Comparison of ENCODE assay signal across 9 mouse cellular contexts in the genomic region with DNA sequence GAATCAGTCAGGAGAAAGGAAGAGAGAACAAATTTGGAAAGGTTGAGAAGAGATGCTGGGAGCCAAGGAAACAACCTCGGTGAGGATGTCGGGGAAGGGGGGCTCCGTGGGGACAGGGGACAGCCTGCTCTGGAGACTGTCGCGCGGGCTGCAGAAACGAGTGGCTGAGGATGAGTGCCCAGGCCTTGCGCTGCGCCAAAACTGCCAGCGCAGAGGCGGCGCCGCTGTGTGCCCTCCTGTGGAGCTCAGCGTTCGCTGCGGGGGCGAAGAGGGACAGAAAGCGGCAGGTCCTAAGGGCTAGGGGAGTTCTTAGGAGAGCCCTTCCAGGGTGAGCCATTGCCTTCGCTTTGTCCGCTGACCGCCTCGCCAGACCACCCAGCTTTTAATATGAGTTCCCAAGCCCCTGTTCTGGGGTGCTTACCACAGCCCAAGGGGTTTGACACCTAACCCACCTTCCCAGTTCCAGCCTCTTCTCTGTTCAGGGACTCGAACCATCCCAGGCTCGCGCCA. TPM values are rescaled to one million over a fixed set of nuclear protein-coding genes. Genes with fewer than 3 reads are reported as not detected.
DNase-seq lines count a peak whose midpoint lies in the region; ATAC-seq lines count a peak whose summit lies in the region.
"Had no signal": no experiment of that assay in that cellular context is flagged by ENCODE, and none has a peak within 500 bp of the region (broad histone marks: within the 10 kb centered on the region; RNA-seq: fewer than 3 reads in every experiment).

No protein-coding gene starts in this region.

- ATAC-seq in forebrain, embryonic 15.5 days (replicated peaks), result peak; percentile 21; the same call in 1 of the 2 replicates
- peak; percentile 45 for ATAC-seq in neural tube, embryonic 13.5 days (ENCODE audit: low read depth)

- H3K9me3 ChIP-seq in forebrain, embryonic 15.5 days, result no peaks in the 10 kb centered on the region
- H3K9me3 ChIP-seq in neural tube, embryonic 13.5 days, result no peaks in the 10 kb centered on the region

- intact Hi-C loops in left cerebral cortex, postnatal 14 days (cut with DNase I), result loop anchor here (5.0 to 10.0 kb wide), 2 partner anchors 219 to 1042 kb away; no protein-coding TSS in a partner anchor

- 1% methylated on average over 25 of the region's 25 CpGs for WGBS in forebrain, embryonic 15.5 days
- WGBS in neural tube, embryonic 13.5 days, result under 1% methylated on average over 25 of the region's 25 CpGs

- peak; percentile 47 to 55 for DNase-seq in layer of hippocampus, postnatal 10 days (ENCODE audit: low spot score in 2 of 2)
- DNase-seq in layer of hippocampus, postnatal 36 days, result no peak
- DNase-seq in adrenal gland, postnatal 25 days, result peak; percentile 37
- peak; percentile 47 to 54 for DNase-seq in left cerebral cortex, postnatal 14 days (ENCODE audit: low spot score in 2 of 2)
- no peak for DNase-seq in urinary bladder, postnatal 4 days (ENCODE audit: low spot score in 2 of 2)
- DNase-seq in cerebellum, adult 11 months, result no peak

- no peaks in the 10 kb centered on the region for H3K36me3 ChIP-seq in forebrain, embryonic 15.5 days
- H3K36me3 ChIP-seq in neural tube, embryonic 13.5 days, result no peaks in the 10 kb centered on the region

- peak overlapping the region; percentile 42; the same call in 1 of the 2 replicates for H3K27ac ChIP-seq in forebrain, embryonic 15.5 days (replicated peaks)
- H3K27ac ChIP-seq in neural tube, embryonic 13.5 days (replicated peaks), result no peak overlapping the region

- peak overlapping the region; percentile 96 for H3K4me2 ChIP-seq in forebrain, embryonic 15.5 days (replicated peaks)
- H3K4me2 ChIP-seq in neural tube, embryonic 13.5 days, result peak overlapping the region; percentile 97

- H3K9ac ChIP-seq in forebrain, embryonic 15.5 days (replicated peaks), result peak overlapping the region; percentile 62
- peak overlapping the region; percentile 74 for H3K9ac ChIP-seq in neural tube, embryonic 13.5 days

- peak overlapping the region; percentile 63 for H3K4me3 ChIP-seq in forebrain, embryonic 15.5 days
- peak overlapping the region; percentile 62 for H3K4me3 ChIP-seq in neural tube, embryonic 13.5 days

- peaks cover 38% of the 10 kb centered on the region for H3K4me1 ChIP-seq in forebrain, embryonic 15.5 days
- peaks cover 31% of the 10 kb centered on the region for H3K4me1 ChIP-seq in neural tube, embryonic 13.5 days (replicated peaks)

- H3K27me3 ChIP-seq in forebrain, embryonic 15.5 days, result peaks cover 28% of the 10 kb centered on the region
- peaks cover 71% of the 10 kb centered on the region for H3K27me3 ChIP-seq in neural tube, embryonic 13.5 days

RNA-seq across cellular contexts. Expression of gene Shisa9, which starts 0.8 kb away (rescaled TPM):
- total RNA-seq in layer of hippocampus, postnatal 10 days (2021), result 10 to 100 TPM; 40.7 to 47.8 TPM
- 10 to 100 TPM; 51.9 to 57.4 TPM for total RNA-seq in layer of hippocampus, postnatal 36 days (2021)
- total RNA-seq in adrenal gland, postnatal 25 days (2021), result 2.0 and 4.0 TPM in 2 replicates
- 5.6 and 6.7 TPM in 2 replicates for polyA plus RNA-seq in forebrain, embryonic 15.5 days (2015; fragmentation: Nextera tagmentation; extraction: Ambion mirVana)
- 10 to 100 TPM; 64.3 to 68.5 TPM for total RNA-seq in left cerebral cortex, postnatal 14 days (2021)
- 3.0 and 3.7 TPM in 2 replicates for polyA plus RNA-seq in neural tube, embryonic 13.5 days (2015; fragmentation: Nextera tagmentation; extraction: Ambion mirVana)
- total RNA-seq: hematopoietic stem cell, adult 5-6 weeks had no signal

Comparison
In these comparisons a context has a peak if more than half of its experiments do, and no peak if none do; other contexts are left out.
1. DNase-seq: peak in layer of hippocampus, postnatal 10 days (2 of 2), adrenal gland, postnatal 25 days (single experiment) and left cerebral cortex, postnatal 14 days (2 of 2); none in layer of hippocampus, postnatal 36 days (0 of 2), urinary bladder, postnatal 4 days (0 of 2) and cerebellum, adult 11 months (single experiment).